Mouse (Mus musculus) adipocyte (in vitro differentiated cells): ENCODE data around the gene Rbms1.

Source experiments
- DNase-seq: peaks from one replicate; pipeline ENCODE4 v3.0.0-alpha.2; 2016; ENCODE audit warnings: low spot score

Gene Rbms1

GRCm38 (mm10) chr2:60807341-60808195 lies 155.4 kb downstream of the Rbms1 start:
- peak; percentile 50 for DNase-seq

DNA sequence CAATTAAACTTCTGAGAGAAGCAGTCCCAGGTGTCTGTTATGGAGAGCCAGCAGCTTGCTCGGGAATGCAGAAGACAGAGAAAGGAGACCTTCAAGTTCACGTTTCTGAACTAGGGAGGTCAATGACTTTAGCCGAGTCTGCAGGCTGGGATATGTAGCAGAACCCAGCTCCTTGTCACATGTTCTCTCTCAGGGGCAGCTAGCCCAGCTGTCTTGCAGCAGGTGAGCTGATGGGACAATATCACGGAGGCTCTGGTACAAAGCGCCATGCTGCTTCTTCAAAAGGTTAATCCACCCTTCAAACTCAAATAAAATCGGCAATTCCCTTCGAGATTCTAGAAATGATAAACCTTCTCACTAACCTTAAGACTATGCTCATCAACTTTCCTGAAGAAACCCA lies 158.2 kb downstream of the Rbms1 start:
- DNase-seq = no peak

DNA sequence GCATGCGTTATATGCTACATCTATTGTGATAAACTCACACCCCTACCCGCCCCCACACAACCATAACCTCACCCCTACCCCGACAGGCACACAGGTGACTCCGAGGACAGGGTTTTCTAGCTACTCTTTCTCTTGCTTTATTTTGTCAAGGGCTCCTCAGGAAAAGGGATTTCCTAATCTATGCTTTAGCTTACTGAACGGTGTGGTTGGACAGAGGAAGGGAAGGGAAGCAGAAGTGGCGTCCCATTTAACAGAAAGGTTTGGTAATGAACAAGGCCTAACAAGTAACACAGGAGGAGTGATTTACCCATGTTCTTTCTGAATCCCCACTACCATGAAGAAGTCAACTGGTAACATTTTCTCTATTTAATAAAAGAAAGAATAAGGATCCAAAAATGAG lies 159.6 kb downstream of the Rbms1 start:
- no peak for DNase-seq

- no peak for DNase-seq
These were observed 160.2 kb downstream of the Rbms1 start for GRCm38 (mm10) chr2:60802828-60803227.

DNA sequence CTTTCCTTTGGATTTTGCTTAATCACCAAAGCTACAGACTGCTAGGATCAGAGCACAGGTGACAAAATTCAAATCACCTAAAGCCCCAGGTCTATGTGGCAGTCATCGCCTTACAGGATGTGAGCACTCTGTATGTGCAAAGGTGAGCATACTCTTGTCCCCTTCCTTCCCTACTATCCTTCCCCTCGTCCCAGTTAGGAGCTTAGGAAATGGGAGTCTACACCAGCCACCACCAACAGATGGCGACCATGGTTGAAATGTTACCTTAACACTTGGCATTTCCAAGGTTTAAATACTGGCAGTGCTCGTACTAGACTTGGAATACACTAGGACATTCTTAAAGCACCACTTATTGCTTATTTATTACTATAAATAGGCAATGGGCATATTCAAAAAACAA lies 160.8 kb downstream of the Rbms1 start:
- DNase-seq = peak; percentile 78

- DNase-seq = no peak
These were observed 161.3 kb downstream of the Rbms1 start for GRCm38 (mm10) chr2:60801571-60802155.

DNA sequence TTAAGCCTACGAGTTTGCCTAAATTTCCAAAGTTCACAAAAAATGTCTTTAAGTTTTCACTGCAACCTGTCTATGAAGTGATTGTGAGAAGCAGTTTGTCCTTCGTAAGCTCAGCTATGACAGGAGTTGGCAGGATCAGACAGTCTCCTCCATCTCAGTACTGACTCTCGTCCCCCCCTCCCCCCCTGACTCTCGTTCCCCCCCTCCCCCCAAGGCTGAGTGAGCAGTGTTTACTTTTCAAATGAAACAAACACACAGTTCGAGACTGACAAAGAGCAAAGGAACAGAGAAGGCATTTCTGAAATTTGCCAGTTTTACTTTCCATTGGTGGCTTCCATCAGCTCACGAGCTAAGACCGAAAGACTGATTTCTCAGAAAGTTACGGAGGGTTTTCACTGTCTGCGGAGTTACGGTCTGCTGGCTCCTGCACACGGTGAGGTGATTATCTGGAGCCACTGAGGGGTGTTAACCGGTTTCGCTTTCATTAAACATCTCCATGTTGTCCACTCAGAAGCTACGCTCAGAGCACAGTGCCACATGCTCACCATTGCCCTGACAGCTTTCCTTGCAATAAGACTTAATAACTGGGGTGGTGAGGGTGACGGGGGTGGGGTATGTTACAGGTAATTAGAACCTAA lies 162.0 kb downstream of the Rbms1 start:
- DNase-seq = no peak

GRCm38 (mm10) chr2:60799816-60800215 lies 163.2 kb downstream of the Rbms1 start:
- no peak for DNase-seq

GRCm38 (mm10) chr2:60798767-60799529 lies 164.0 kb downstream of the Rbms1 start:
- no peak for DNase-seq

- peak; percentile 73 for DNase-seq
These were observed 165.9 kb downstream of the Rbms1 start for GRCm38 (mm10) chr2:60796969-60797669.

GRCm38 (mm10) chr2:60796616-60796968 lies 166.4 kb downstream of the Rbms1 start:
- DNase-seq = no peak

GRCm38 (mm10) chr2:60795861-60796260 lies 167.1 kb downstream of the Rbms1 start:
- no peak for DNase-seq

DNA sequence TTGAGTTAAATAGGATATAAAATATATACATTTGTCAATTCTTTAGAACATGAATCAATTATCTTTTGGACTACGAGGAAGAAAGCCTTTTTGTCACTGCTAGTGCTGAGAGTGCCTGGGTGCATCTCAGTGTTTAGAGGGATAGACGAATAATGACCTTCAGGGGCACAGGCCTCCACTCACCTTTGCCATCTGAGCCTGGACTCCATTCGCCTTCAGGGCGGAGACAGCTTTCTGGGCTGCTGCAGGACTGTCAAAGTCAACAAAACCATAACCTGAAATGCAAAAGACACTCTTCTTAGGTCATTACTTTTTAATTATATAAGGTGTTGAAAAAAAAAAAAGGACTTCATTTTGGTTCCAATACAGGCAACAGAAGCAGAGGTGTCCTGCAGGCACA lies 170.5 kb downstream of the Rbms1 start:
- no peak for DNase-seq

DNA sequence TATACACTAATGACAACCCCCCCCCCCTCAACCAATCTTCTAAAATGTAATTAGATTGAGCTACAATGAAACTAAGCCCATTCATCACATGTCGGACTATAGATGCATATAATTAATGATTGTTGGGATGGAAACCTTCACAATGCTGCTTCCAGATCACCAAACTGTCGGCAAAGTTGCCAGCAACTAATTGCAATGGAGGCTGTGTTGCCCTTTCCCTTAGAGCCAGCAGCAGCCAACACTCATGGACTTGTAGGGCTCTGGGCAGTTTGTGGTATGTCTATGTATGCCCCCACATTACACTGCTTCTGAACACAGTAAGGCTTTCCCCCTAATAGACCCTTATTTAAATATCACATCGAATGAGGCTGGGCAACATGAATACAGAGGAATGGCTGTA lies 173.9 kb downstream of the Rbms1 start:
- no peak for DNase-seq

DNA sequence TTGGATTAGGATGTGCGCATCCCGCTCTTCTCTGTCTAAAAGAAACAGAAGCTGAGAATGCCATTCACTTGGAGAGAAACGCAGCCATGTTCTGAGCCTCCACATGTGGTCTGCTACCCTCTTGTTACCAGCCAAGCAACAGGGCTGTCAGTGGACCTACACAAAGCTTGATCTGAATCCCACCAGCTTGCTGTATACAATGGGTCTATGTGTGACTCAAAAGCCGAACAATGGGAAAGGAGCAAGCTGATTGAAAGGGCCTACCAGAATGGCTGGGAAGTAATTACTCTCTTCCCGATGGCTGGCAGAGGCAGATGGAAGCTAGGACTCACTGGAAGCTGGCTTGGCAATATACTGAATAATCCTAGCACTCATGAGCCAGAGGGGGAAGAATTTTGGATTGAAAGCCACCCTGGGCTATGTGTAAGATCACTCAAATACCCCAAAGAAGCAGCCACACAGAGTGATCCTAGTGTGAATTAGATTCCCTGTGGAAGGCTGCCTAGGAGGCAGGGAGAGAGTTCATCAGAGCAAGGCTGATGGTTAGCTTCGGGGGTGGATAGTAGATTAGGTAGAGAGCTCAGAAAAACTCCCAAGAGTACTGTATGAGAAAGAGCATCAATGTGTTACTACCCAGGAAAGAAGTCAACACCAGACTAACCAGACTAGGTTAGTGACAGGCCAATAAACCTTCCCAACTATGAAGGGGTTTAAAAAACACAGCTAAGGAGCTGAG lies 174.7 kb downstream of the Rbms1 start:
- DNase-seq = no peak

- no peak for DNase-seq
These were observed 175.9 kb downstream of the Rbms1 start for GRCm38 (mm10) chr2:60787088-60787487.

DNA sequence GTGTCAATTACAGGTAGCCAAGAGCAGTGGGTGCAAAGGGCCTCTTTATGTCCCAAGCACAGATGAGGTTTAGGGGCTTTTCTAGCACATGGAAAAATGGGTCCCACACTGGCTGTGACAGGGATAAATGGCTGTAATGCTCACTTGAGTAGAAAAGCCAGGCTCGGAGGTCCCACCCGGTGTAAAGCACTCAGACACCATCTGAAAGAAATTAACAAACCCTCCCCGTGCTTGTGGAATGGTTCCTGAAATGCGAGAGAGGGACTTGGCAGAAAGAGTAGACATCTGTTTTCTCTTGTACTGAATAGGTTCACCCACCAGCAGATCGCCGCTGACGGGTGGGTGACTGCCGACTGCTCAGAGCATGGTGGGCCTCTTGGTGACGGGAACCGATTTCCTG lies 176.7 kb downstream of the Rbms1 start:
- no peak for DNase-seq

DNA sequence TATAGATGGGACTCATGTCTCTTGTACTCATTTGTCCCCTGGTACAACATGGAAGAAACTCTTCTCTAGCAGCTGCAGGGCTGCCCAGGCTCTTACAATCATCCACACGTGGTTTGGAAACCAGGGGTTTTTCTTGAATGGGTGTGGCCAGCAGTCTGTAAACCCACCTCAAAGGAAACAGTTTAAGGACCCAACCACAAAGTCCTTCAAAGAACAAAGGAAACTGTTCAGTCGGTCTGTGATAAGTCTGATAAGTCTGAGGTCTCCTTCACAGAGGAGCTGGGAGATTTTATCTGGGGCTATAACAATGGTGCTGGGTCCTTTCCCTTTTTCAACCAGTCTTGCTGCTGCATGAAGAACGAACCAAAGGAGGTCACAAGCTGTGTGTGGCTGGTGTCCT lies 188.5 kb downstream of the Rbms1 start:
- no peak for DNase-seq

- peak; percentile 97 for DNase-seq
These were observed 189.4 kb downstream of the Rbms1 start for GRCm38 (mm10) chr2:60773592-60773991.

DNA sequence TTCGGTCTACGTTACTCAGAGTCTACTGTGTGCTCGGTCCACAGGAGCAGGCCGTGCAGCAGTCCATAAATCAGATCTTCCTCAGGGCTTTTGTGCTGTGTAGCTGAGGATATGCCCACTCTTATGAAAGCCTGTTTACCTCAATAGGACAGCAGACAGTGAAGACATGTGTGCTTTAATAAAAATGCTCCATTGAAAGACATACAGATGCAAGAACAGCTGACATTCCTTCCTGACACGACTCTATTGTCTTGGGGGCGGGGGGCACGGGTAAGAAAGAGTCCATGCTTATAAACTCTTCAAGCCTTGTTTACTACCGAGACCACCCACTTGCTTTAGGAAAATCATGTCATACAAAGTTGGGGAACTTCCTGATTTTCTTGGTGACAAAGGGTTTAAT lies 196.6 kb downstream of the Rbms1 start:
- no peak for DNase-seq

GRCm38 (mm10) chr2:60756218-60756617 lies 206.8 kb downstream of the Rbms1 start:
- no peak for DNase-seq
